Mouse (Mus musculus) liver, embryonic 14.5 days (tissue): Measurements from ENCODE around the gene Lrp10.

Experiments used
- CTCF ChIP-seq: IDR thresholded peaks from 2 replicates; pipeline ENCODE4 v1.5.1; 2016; ENCODE audit warnings: antibody characterized with exemption, low read depth, control low read depth
- EP300 ChIP-seq: IDR thresholded peaks from 2 replicates; pipeline ENCODE4 v1.6.1; 2016; ENCODE audit warnings: antibody characterized with exemption, low read depth

DNA sequence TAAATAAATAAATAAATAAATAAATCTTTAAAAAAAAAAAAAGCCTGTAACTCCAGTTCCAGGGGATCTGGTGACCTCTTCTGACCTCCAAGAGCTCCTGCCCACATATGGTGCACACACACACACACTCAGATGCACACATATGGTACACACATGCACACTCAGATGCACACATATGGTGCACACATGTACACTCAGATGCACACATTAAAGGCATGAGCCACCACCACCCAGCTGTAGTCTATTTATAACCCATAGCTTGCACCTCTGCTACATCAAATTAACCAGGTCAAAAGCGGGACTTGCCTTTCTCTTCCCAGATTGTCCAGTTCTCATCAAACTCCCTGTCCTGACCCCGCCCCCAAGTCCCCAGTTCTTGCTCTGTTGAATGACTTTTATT lies 42.9 kb upstream of the Lrp10 start:
- TF ChIP-seq CTCF (no peak), EP300 (no peak)
